Mouse (Mus musculus) induced T-regulatory cell, adult 2 months (primary cell): Measurements from ENCODE around the gene Polr2f.

Source experiments
- DNase-seq: peaks from one replicate; pipeline ENCODE4 v3.0.0-alpha.2; 2012; ENCODE audit warnings: low read depth

Polr2f gene

DNA sequence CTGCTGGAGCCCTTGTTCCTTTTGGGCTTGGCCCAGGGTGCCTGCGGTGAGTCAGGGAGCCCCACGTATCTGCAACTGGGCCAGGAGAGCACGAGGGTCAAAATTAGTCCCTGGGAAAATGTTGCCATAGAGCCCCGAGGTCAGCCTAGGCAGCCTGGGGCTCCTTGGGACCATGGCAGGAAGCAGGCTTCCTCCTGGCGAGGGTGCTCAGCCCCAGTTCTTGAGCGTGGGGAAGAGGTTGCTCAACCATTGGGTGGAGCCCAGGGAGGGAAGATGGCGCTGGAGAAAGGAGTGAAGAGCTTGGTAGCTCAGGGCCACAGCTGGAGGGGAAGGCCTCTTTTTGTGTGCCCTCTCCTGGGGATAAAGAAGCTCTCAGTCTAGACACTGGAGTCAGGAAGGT is 21.5 kb downstream of the Polr2f start:
- no peak for DNase-seq

DNA sequence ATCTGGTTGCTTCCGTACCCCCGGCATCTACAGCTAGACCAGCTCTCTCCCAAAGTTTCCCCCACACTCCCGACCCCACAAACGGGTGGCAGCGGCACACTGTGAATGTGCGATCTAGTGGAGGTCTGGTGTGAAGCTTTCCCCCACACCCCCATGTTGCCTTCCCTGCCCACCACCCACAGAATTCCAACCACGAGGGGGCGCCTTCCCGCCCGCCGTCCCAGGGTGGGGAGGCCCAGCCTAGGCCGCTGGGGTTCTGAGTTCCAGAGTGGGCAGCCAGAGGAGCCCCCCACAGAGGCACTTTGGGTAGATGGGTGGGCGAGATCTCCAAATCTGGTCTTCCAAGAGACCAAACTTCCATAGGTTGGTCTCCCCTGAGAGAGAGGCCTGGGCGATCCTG is 22.0 kb downstream of the Polr2f start:
- no peak for DNase-seq

DNA sequence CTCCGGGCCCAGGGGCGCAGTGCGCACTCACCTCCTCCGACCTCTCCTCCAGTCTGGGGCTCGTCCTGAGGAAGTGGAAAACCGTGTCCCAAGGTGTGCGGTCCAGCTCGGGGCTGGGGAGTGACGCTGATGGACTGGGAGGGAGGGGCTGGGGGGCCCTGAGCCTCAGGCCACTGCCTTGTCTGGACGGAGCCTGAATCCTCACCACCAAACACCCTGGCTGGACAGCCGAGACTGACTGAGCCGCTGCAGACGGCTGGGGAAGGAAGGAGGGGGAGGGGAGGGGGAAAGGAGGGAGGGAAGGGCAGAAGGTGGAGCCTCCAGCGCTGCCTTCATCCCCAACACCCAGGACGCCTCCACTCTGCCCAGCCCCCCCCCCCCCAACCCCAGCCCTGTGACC is 23.4 kb downstream of the Polr2f start:
- DNase-seq = no peak

GRCm38 (mm10) chr15:79165140-79165539 is 24.3 kb downstream of the Polr2f start, which contains the start of gene Sox10:
Gene Sox10 (minus strand): TSS chr15:79165240.
- DNase-seq = no peak

DNA sequence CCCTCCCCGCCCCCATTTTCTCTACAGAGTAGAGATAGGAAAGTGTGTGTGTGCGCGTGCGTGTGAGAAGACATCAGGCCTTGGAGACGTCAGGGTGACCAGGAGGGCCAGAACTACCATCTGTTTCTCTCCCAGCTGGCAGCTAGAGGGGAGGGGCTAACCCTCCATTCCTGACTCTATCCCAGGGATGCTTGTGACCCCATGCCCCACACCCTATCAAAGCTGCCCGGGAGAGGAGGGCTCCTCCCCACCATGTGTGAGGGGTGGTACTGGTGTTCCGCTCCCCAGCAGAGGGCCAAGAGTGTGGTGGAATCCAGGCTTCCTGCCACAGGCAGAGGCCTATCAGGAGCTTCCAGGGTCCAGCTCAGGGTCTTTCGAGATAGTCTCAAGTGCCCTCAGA is 25.9 kb downstream of the Polr2f start:
- DNase-seq = no peak

DNA sequence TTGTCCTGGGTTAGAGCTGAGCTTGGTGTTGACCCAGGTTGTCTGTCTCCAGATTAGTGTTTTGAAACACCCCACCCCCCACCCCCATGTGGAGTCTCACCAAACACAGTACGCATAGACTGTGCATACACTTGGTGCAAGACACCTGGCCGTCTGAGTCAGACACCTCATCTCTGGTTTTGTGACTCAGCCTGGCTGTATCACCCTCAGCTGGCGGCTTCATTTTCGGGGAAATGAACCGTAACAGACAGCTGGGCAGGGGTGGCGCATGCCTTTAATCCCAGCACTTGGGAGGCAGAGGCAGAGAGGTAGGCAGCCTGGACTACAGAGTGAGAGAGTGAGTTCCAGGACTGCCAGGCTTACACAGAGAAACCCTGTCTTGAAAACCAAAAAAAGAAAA is 36.1 kb downstream of the Polr2f start:
- DNase-seq = no peak

DNA sequence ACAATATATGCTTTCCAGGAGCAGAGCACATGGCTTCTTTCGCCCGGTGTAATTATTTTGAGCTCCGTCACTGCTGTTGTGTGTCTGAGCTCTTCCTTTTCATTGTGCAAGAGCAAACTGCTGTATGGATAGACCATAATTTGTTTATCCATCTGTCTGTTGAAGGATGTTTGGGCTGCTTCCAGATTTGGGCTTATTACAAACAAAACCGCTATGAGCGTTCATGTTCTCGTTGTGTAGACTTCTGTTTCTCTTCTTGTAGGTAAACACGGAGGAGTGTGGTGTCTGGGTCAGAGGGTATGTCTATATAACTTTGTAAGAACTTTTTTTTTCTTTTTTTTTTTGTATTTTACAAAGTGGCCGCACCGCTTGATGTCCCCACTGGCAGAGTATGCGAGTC is 44.4 kb downstream of the Polr2f start:
- no peak for DNase-seq

- no peak for DNase-seq
Observed at GRCm38 (mm10) chr15:79187819-79188218, 47.0 kb downstream of the Polr2f start.

DNA sequence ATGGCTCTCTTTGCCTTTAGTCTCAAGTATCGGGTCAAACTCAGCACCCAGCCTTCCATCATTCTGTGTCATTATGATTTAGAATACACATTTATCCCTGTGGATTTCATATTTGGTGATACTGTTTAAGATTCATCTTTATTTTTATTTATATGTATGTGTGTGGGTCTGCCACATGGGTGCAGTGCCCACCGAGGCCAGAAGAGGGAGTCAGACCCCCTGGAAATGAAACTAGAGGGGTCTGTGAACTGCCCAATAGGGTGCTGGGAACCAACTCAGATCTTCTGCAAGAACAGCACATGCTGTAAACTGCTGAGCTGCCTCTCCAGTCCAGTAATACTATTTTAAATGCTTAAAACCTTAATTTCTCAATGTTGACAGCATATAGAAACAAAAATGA is 50.6 kb downstream of the Polr2f start:
- DNase-seq = no peak

DNA sequence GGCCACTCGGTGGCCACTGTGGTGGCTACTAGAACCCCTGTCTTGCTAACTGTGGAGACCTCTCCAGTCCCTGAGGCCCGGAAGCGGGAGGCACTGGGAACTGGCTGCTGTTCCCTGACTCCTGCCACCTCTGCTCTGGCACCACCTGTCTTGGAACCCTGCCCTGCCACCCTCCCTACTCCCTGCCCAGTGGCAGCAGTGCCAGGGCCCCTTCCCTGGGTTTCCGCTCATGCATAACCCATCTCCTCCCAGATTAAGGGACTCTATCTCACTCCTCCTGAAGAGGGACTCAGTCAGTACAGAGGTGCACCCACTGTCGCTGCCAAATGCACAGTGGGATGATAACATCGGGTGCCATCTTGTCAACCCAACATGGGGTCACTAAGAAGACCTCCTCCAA is 51.6 kb downstream of the Polr2f start:
- no peak for DNase-seq

DNA sequence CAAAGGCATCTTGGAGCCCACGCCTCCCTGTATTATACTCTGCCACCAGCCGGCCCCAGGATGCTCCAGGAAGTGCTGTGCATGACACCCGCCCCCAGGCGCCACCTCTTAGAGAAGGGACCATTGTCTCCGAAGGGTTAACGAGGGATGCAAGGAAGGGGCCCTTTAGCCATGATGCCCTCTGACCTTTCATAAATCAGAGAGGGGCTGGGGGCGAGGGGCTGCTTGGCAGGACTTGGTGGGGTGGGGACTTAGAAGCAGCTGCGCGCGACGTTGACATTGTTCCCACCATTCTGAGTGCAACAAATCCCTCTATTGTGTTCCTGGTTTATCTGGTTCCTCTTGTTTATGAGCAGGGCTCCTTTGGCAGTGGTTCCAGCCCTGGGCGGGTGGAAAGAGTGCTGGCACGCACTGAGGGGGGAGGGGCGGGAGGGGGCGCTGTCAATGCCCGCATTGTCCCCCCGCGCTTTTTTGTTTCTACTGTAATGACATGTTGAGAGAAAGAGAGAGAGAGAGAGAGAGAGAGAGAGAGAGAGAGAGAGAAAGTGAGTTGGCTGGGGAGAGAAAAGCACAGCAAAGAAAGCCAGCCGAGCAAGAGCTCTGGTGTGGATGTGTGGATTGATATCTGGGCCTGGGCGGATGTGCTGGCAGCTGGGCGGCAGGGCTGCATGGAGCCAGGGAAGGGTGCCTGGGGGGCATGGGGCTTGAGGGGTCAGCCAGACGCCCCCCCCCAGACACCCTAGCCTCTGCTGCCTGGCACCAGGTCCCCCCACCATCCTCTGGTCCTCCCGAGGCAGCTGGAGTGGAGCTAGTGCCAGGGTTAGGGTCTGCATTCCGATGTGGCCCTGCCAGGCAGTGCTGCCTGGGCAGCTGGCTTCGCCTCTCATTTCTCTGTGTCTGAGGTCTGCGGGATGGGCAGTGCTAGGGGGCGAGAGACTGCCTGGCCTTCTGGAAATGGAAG is 52.4 kb downstream of the Polr2f start:
- DNase-seq = no peak

- DNase-seq = no peak
Observed at GRCm38 (mm10) chr15:79194048-79194447, 53.2 kb downstream of the Polr2f start.

DNA sequence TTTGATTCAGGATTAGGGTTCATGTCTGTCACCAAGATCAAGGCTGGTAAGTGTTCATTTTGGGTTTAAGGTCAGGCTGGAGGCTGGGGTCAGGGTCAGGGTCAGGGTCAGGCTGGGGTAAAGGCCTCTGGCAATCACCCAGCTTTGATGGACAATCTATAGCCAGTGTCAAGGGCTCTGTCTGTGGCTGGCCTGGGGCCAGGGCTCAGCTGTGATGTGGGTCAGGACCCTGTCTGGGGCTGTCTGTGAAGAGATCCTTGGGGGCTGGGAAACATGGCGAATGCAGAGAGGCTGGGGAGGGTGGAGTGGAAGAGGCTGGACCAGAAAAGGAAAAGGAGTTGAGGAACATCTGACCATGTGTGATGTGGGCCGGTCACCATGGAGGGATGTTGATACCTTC is 54.1 kb downstream of the Polr2f start:
- no peak for DNase-seq

DNA sequence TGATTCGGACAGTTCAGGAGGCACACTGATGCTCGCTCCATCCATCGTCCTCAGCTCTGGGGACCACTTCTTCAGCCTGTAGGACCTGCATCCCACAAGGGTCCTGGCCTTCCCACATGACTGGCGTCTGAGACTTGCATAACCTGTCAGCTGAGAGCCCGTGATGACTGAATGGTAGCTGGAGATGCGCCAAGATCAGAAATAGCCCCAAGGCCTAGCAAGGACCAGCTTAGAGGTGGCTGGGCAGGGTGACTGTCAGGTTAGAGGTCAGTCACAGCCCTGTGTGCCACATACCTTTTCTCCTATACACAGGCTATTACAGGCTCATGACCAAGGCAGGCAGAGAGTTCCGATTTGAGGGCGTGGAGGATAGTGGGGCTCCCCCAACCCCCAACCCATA is 54.7 kb downstream of the Polr2f start:
- no peak for DNase-seq

DNA sequence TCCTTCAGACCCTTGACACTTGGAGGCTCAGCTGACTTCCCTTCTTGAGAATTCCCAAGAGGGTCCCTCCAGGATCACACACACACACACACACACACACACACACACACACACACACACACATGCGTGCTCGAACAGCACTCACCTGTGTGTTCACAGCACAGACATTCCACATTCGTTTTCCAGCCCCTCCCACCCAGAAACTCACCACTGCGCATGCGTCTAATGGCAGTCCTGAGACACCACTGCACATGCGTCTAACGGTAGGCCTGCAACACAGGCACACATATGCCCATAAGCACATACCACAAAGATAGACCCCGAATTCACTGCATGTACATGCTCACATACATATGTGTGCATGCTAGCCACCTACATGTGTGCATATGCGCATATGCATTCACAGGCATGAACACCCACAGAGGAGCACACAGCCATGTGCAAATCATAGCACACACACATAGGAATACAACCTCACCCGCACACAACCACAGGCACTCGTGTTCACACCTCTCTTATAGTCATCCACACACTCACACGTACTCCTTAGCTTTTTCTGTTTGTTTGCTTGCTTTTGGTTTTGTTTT is 58.7 kb downstream of the Polr2f start:
- peak; percentile 30 for DNase-seq
